Mouse (Mus musculus) ovary, adult 18-20 months (tissue): Measurements from ENCODE around the gene Khk.
A peak's percentile ranks its signal among the peaks of the same experiment; 100 is the strongest.

Source experiments
- DNase-seq: peaks from one replicate; pipeline ENCODE4 v3.0.0; 2022; ENCODE audit warnings: low spot score, mixed read lengths

The Khk gene

DNA sequence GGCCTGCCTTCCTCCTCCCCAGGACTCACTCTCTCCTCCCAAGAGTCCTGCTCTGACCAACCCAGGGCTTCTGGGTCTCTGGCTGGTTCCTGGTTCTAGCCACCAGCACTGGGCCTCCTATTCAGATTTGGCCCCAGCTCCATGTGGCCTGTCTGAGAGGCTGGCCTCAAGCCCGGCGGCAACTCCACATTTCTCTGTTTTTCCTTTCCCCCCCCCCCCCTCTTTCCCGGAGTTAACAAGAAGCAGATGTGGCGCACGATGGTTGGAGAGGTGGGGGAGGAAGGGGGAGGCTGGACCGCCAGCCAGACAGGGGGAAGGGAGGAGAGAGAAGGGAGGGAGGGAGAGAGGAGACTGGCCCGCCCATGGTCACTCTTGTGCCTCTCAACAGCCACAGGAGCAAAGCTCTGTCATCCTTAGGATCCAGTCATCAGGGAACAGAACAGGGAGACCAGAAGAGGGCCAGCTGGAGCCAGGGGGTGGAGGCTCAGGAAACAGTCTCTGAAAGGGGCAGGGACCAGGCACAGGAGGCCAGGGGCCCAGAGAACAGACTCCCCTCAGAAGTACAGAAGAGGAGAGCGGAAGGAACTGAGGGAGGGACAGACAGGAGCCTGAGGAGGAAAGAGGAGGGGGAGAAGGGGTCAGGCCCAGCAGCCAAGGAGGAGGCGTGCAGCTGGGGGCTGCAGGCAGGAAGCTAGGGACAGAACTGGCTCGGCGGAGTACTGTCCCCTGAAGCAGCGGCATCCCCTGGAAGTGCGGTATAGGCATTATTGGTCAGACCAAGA lies 8.0 kb upstream of the Khk start, which contains the start of gene Emilin1:
Gene Emilin1 (plus strand): TSS at position 343 of the 782 bp plus-strand sequence.
- peak; percentile 51 for DNase-seq

DNA sequence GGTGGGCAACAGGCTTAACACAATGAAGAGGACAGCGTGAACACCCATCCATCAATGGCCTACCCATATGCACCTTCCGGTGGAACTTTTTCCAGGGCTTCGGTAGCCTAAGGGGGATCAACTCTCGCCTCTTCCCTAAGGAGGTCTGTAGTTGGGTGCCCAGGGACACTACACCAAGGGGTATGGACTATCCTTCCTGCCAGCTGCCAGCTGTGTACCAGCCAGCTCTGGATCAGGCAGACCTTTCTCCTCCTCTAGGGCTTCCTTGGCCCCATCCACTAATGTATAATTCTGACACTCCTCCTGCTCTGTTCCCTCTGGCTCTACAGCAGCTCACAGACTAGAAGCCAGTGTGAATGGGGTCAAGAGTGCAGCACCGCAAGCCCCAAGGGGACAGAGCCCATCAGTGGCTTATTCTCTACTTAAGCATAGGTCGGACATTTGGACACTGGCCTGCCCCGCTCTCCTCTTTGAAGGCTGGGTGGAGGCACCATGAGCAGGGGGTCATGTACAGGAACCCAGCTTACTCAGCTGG lies 7.1 kb upstream of the Khk start:
- no peak for DNase-seq

DNA sequence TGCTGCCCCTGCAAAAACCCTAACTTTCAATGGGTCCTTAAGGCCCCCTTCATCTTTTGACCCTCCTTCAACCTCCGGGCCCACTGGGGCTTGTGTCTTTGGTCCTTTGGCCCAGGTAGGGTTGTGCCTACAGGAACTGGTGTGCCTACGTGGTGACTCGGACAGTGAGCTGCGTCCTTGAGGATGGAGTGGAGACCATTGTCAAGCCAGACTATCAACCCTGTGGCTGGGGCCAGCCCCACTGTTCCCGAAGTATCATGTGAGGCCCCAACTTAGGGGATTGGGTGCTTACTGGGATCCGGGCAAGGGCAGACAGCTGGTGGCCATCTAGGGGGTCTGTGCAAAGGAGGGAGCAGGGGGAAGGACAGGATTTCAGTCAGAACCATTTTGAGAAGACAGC lies 6.4 kb upstream of the Khk start:
- no peak for DNase-seq

DNA sequence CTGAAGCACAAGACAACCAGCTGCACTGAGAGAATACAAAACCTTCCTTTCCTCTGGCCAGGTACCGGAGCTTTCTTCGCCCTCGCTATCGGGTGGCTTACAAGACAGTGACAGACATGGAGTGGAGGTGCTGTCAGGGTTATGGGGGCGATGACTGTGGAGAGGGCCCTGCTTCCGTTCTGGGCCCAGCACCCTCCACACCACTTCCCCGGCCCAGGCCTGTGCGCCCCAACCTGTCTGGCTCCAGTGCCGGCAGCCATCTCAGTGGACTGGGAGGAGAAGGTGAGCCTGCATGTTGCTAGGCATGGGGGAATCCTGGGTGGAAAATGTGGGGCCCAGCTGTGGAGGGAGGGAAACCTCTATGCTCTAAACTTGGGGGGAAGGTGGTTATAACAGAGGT lies 5.8 kb upstream of the Khk start:
- DNase-seq, result no peak

DNA sequence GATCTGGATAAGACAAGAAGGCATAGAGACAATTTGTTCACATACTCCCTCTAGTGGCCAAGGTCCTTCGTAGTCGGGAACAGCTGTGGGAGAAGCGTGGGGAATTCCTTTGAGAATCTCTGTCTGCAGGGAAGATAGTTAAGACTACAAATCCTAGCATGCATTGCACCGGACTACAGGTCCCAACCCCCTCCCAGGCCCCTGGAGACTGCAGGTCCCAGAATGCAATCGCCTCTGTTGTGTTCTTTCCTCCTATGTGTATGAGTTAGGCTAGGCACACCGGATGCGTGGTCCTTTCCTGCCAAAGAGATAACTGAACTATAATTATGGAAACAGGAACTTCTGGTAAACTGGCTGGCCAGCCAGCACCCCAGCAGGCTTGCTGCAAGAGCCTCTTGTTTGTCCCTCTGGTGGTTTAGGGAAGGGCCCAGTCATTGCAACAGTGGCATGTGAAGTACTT lies 5.2 kb upstream of the Khk start:
- DNase-seq, result peak; percentile 91

DNA sequence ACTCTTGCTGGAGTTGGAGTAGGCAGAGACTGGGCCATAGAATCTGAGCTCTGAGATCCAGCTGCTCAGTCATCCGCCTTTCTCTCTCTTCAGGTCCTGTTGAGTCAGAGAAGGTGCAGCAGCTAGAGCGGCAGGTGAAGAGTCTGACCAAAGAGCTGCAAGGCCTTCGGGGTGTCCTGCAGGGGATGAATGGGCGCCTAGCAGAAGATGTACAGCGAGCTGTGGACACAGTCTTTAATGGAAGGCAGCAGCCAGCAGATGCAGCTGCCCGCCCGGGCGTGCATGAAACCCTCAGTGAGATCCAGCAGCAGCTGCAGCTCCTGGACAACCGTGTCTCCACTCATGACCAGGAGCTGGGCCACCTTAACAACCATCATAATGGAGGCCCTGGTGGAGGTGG lies 4.4 kb upstream of the Khk start:
- DNase-seq, result no peak

DNA sequence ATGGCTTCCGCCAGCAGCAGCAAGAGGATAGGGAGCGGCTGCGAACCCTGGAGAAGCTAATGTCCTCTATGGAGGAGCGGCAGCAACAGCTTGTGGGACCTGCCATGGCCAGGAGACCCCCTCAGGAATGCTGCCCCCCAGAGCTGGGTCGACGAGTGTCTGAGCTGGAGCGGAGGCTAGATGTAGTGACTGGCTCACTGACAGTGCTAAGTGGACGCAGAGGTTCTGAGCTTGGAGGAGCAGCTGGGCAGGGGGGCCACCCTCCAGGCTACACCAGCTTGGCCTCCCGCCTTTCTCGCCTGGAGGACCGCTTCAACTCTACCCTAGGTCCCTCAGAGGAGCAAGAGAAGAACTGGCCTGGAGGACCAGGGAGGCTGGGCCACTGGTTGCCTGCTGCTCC lies 3.9 kb upstream of the Khk start:
- no peak for DNase-seq

DNA sequence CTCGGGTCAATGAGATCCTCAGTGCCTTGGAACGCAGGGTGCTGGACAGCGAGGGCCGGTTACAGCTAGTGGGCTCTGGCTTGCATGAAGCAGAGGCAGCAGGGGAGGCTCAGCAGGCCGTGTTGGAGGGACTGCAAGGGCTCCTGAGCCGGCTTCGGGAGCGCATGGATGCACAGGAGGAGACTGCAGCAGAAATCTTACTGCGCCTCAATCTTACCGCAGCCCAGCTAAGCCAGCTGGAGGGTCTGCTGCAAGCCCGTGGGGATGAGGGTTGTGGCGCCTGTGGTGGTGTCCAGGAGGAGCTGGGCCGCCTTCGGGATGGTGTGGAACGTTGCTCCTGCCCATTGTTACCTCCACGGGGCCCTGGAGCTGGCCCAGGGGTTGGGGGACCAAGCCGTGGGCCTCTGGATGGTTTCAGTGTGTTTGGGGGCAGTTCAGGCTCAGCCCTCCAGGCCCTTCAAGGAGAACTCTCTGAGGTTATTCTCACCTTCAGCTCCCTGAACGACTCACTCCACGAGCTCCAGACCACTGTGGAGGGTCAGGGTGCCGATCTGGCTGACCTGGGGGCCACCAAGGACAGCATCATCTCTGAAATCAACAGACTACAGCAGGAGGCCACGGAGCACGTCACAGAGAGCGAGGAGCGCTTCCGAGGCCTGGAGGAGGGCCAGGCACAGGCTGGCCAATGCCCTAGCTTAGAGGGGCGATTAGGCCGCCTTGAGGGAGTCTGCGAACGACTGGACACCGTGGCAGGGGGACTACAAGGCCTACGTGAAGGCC lies 3.1 kb upstream of the Khk start:
- DNase-seq, result no peak

DNA sequence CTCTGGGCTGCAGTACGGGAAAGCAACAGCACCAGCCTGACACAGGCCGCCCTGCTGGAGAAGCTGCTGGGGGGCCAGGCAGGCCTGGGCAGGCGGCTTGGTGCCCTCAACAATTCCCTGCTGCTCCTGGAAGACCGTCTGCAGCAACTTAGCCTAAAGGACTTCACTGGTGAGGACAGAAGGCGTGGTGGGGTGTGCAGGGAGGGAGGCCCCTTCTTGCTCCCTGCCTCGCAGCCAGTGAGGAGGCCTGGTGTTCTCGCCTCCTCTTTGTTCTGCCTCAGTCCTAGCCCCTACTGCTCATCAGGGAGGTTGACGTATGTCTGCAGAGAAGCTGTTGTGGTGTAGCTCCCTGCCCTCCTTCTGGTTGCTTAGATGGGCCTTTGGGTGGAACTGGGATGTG lies 2.5 kb upstream of the Khk start:
- DNase-seq, result no peak

DNA sequence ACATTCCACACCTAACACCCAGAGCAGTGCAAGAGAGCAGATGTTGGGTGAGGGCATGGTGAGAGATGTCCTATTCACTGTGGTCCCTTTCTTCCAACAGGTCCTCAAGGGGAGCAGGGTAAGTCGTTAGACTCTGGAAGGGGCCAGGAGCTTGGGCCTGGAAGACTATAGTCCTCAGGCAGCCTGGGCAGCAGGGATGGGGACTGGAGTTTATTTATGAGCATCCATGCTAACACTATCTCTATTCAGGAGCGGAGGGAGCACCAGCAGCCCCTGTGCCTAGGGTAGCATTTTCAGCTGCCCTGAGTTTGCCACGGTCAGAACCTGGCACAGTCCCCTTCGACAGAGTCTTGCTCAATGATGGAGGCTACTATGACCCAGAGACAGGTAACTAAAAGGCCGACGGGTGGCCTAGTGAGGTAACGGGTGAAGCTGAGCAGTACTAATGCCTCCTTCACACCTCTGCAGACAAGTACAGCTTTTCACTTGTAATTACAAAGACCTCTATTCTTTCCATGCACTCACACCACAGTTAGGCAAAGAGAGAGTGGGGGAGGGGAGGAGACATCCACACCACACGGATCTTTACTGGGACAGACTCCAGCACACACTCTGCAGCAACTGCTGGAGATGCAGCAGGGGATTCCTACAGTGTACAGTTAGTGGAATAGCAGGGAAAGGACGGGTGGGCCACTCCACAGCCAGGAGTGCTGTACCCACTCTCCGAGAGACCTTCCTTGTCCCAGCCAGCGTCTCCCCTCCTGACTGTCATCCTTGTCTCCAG lies 1.2 kb upstream of the Khk start:
- DNase-seq, result no peak

DNA sequence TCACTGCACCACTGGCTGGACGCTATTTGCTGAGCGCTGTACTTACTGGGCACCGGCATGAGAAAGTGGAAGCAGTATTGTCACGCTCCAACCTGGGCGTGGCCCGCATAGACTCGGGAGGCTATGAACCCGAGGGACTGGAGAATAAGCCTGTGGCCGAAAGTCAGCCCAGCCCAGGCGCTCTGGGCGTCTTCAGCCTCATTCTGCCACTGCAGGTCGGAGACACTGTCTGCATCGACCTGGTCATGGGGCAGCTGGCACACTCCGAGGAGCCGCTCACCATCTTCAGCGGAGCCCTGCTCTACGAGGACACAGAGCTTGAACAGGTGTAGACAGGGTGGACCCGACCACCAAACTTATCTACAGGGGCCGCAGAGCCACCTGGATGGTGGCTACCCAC lies 610 bp upstream of the Khk start:
- no peak for DNase-seq

DNA sequence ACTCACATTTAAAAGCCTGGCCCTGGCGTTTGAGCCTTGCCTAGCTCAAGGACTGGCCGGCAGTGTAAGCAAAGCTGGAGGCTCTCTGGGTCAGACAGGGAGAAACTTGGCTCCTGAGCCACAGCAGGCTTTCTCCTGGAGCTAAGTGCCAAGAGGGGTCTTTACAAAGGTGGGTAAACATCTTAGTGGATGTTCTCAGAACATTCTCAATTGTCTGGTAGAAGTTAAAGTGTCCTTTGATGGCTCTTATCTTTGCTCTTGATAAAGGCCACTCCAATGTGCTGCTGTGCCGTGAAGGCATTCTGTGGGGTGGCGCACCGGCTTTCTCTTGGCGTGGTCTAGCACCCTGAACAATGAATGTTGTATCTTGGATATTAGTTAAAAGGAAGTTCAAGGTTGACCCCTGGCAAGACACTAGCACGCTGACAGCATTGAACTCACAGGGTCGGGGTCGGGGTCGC lies 1.4 kb downstream of the Khk start:
- no peak for DNase-seq

DNA sequence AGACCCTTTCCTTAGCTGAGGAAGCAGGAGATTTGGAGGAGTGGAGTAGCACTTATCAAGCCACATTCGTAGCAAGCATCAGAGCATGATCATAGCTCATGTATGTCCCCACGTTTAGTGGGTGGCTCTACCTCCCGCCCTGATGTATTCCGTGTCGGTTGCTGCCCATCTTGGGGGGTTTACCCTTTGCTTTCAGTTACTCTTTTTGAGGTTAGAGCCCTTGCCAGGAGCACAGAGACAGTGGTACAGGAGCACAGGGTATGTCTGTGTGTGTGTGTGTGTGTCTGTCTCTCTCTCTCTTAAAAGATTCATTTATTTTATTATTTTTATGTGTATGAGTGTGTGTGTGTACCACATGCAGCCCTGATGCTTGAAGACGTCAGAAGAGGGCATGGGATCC lies 1.9 kb downstream of the Khk start:
- no peak for DNase-seq

DNA sequence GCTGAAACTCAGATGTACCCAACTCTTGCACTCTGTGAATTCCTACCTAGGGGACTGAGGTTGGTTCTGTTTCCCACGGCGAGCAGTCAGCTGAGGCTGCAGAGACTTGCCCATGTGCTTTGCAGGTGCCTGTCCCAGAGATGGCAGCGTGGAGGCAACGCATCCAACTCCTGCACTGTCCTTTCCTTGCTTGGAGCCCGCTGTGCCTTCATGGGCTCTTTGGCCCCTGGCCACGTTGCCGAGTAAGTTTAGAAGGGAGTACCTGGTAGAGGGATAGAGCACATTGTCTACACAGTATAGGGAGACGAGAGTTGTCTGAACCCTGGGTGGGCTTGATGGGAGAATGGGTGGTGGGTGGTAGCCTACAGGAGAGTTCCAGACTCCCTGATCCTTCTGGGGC lies 3.4 kb downstream of the Khk start:
- DNase-seq, result no peak

DNA sequence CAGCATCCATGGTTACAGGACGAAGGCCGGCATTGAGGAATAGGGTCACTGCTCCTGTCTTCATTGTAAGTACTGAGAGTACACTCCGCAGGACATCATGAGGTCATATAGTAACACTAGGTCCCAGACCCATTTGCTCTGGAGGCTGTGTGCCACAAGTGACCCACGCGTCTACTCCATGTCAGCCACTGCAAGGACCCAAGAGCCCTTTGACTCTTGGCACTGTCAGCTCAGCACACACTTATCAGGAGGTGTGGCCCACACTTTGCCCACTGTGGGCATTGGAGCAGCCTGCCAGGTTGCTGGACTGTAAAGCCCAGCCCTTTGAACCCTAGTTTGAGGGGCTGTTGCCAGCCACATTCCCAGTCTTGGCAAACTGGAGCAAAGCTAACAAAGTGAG lies 4.0 kb downstream of the Khk start:
- no peak for DNase-seq

DNA sequence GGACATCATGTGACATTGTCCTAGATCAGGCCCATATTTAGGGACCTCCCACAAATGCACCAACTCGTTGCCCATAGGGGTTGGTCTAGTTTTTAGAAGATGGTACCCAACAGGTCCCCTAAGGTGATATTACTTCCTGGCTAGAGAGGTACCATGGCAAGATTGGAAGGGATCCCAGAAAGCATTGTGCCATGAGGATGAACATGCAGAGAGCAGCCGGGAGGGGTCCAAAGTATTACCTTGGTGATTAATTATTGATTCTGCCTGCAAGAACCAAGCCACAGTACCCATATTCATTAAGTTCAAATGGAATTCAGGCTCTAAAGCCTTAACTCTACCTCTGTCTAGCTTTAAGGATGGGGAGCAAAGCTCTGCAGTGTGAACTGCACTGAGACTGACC lies 4.8 kb downstream of the Khk start:
- no peak for DNase-seq

DNA sequence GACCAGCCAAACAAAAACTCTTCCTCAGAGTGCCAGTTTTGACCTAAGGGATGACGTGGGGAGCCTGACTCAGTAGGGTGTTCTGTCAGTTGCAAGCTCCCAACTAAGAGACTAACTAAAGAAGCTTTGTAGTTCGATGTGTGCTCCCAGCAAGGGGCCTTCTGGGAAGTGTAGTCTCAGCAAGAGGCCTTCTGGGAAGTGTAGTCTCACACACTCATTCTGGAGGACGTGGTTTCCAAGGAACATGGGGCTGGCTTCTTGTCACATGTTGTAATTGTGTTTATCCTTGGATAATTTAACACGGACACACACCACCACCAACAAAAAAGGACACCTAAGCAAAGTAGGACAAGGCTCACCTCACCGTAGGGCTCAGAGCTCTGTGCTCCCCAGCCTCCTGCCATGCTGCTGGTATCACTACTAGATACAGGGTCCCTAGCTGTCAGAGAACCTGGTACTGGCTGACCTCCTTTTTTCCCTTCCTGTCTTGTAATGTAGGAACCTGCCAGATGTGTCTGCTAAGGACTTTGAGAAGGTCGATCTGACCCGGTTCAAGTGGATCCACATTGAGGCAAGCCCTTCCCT lies 6.8 kb downstream of the Khk start:
- DNase-seq, result no peak

DNA sequence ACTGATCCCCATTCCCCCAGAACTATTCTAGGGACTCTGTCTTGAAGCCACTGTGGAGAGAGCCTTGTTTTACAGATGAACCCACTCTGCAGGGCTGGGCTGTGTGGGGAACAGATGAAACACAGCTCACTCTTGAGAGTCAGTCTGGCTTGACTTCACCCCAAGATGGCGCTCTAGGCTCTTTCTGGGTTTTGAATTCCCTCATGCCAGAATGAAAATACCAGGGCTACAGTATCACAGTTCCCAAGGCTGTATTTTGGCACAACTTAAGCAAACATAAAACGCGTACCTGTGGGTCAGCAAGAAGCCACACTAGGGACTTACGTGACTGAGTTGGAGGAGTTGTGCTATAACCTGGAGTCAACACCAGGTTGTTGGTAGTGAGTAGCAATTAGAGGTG lies 8.9 kb downstream of the Khk start:
- no peak for DNase-seq

DNA sequence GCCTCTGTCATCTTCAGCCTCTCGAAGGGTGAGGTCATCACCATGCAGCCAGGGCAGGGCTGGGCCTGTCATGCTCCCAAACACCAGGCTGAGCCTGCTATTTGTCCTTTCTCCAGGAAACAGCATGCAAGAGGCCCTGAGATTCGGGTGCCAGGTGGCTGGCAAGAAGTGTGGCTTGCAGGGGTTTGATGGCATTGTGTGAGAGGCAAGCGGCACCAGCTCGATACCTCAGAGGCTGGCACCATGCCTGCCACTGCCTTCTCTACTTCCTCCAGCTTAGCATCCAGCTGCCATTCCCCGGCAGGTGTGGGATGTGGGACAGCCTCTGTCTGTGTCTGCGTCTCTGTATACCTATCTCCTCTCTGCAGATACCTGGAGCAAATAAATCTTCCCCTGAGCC lies 9.6 kb downstream of the Khk start:
- DNase-seq, result no peak

DNA sequence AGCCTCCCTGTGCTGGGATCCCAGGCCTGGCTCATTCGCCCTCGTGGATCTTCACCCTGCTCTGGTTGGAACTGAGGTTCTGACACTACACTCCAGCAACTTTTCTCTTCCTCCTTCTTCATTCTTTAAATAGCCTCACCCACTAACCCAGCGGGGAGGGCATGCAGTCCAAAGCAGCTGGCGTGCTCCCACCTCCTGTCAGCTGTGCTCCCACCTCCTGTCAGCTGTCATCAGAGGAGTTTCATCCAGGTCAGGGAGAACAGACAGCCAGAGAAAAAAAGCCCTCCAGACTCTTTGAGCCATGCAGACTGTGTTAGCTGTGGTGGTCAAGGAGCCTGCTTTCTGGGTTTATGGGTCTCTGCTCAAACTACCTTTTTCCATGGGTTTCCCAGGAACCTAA lies 10.1 kb downstream of the Khk start:
- no peak for DNase-seq

DNA sequence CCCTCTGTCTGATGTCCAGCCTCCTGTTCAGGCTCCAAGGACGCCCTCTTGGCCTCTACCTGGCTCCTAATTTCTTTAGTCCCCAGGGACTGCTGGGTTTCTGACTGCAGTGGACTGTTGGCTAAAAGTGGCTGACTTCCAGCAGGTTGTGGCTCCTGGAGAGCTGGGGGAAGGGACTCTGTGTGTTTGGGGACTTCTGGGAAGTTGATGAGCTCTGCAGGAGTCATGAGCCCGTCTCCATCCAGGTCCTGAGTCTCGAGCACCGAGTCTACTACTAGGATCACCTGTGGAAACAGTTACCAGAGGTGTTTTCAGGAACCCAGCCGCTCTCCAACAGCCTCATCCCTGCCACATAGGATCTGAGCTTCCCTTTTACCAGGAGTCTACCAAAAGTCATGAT lies 12.5 kb downstream of the Khk start:
- DNase-seq, result no peak
